Mouse (Mus musculus) adrenal gland, postnatal 25 days (tissue): Measurements from ENCODE around the gene Gfi1. TPM values are rescaled to one million over a fixed set of nuclear protein-coding genes. Genes with fewer than 3 reads are reported as not detected.

ENCODE experiments used
- DNase-seq: peaks from one replicate; pipeline ENCODE4 v3.0.0; 2021; ENCODE audit warnings: mixed read lengths
- long read RNA-seq: library from polyadenylated mRNA; stranded (forward); transcript quantifications from one replicate; pipeline ENCODE4 v2.0.0, GENCODE M21; 2021
- total RNA-seq: library from RNA; stranded (reverse); gene quantifications from 2 replicates; pipeline ENCODE4 v1.2.3, GENCODE M21; 2021

Gene Gfi1
- not detected in 2 replicates for total RNA-seq
- long read RNA-seq, result 0 reads

GRCm38 (mm10) chr5:107725435-107726261, at the start of gene Gfi1:
Gfi1 (minus strand) TSS chr5:107726036.
- DNase-seq, result peak; percentile 24

- DNase-seq, result no peak
Measured at GRCm38 (mm10) chr5:107772049-107772448, 46.2 kb upstream of the Gfi1 start.

- no peak for DNase-seq
Measured at GRCm38 (mm10) chr5:107768224-107768623, 42.4 kb upstream of the Gfi1 start.

GRCm38 (mm10) chr5:107765946-107766345, 40.1 kb upstream of the Gfi1 start:
- DNase-seq, result no peak

GRCm38 (mm10) chr5:107764486-107764885, 38.6 kb upstream of the Gfi1 start:
- no peak for DNase-seq

GRCm38 (mm10) chr5:107763674-107764073, 37.8 kb upstream of the Gfi1 start:
- no peak for DNase-seq

GRCm38 (mm10) chr5:107759121-107759520, 33.3 kb upstream of the Gfi1 start:
- no peak for DNase-seq

GRCm38 (mm10) chr5:107756072-107756471, 30.2 kb upstream of the Gfi1 start:
- DNase-seq, result no peak

- DNase-seq, result no peak
Measured at GRCm38 (mm10) chr5:107754740-107755139, 28.9 kb upstream of the Gfi1 start.

- no peak for DNase-seq
Measured at GRCm38 (mm10) chr5:107753656-107754055, 27.8 kb upstream of the Gfi1 start.

GRCm38 (mm10) chr5:107749229-107749916, 23.5 kb upstream of the Gfi1 start:
- DNase-seq, result no peak

- DNase-seq, result no peak
Measured at GRCm38 (mm10) chr5:107739023-107739422, 13.2 kb upstream of the Gfi1 start.

- DNase-seq, result no peak
Measured at GRCm38 (mm10) chr5:107738296-107738695, 12.5 kb upstream of the Gfi1 start.

GRCm38 (mm10) chr5:107736171-107736570, 10.3 kb upstream of the Gfi1 start:
- no peak for DNase-seq

- DNase-seq, result no peak
Measured at GRCm38 (mm10) chr5:107731844-107732243, 6.0 kb upstream of the Gfi1 start.

GRCm38 (mm10) chr5:107731408-107731807, 5.6 kb upstream of the Gfi1 start:
- no peak for DNase-seq

GRCm38 (mm10) chr5:107727007-107727402, 1.2 kb upstream of the Gfi1 start:
- no peak for DNase-seq

GRCm38 (mm10) chr5:107726281-107727006, 608 bp upstream of the Gfi1 start:
- DNase-seq, result peak; percentile 8

- peak; percentile 5 for DNase-seq
Measured at GRCm38 (mm10) chr5:107724661-107725434, 988 bp downstream of the Gfi1 start.

GRCm38 (mm10) chr5:107723541-107724511, 2.0 kb downstream of the Gfi1 start:
- DNase-seq, result peak; percentile 13
